Mouse (Mus musculus) lung, postnatal 0 days (tissue): ENCODE data around the gene Aurkb. TPM values are rescaled to one million over a fixed set of nuclear protein-coding genes. Genes with fewer than 3 reads are reported as not detected.

Experiments used
- ATAC-seq: fragments of 200-750 bp; cut with Nextera tagmentation; 2 replicates; pipeline ENCODE4 v1.8.0; 2017; ENCODE audit warnings: moderate library complexity
- DNase-seq: peaks from one replicate; pipeline ENCODE4 v3.0.0-alpha.2; 2016; ENCODE audit warnings: low spot score
- H3K27ac ChIP-seq: fragments of 300-500 bp; sonication (generic); 2 replicates; pipeline ENCODE4 v1.5.1; 2014; ENCODE audit warnings: antibody characterized with exemption, mild to moderate bottlenecking, low read length, mixed read lengths
- H3K27me3 ChIP-seq: fragments of 300-500 bp; sonication (generic); replicated peaks from 2 replicates; pipeline ENCODE4 v1.6.1; 2014; ENCODE audit warnings: low read length, mixed read lengths; ENCODE audit not compliant: insufficient read depth
- H3K36me3 ChIP-seq: fragments of 300-500 bp; sonication (generic); 2 replicates; pipeline ENCODE4 v1.6.1; 2014; ENCODE audit warnings: low read length, mixed read lengths; ENCODE audit not compliant: insufficient read depth
- H3K4me1 ChIP-seq: fragments of 300-500 bp; sonication (generic); 2 replicates; pipeline ENCODE4 v1.6.1; 2014; ENCODE audit warnings: antibody characterized with exemption, low read depth, low read length, mixed read lengths; ENCODE audit not compliant: insufficient read depth
- H3K4me2 ChIP-seq: fragments of 300-500 bp; sonication (generic); replicated peaks from 2 replicates; pipeline ENCODE4 v1.6.1; 2014; ENCODE audit warnings: low read depth, mild to moderate bottlenecking, low read length, moderate library complexity, mixed read lengths
- H3K4me3 ChIP-seq: fragments of 300-500 bp; sonication (generic); 2 replicates; pipeline ENCODE4 v1.5.1; 2014; ENCODE audit warnings: low read depth, low read length
- H3K9ac ChIP-seq: fragments of 300-500 bp; sonication (generic); replicated peaks from 2 replicates; pipeline ENCODE4 v1.6.1; 2014; ENCODE audit warnings: low read depth, mild to moderate bottlenecking
- H3K9me3 ChIP-seq: fragments of 300-500 bp; sonication (generic); 2 replicates; pipeline ENCODE4 v1.6.1; 2016; ENCODE audit warnings: low read length, mixed read lengths
- CTCF ChIP-seq: IDR thresholded peaks from 2 replicates; pipeline ENCODE4 v1.5.1; 2016; ENCODE audit warnings: antibody characterized with exemption, mild to moderate bottlenecking
- EP300 ChIP-seq: IDR thresholded peaks from 2 replicates; pipeline ENCODE4 v1.6.1; 2016; ENCODE audit warnings: antibody characterized with exemption, mild to moderate bottlenecking, control low read depth
- WGBS: fragments of 180-500 bp; shearing (Covaris S2); extraction: QIAGEN DNeasy Blood & Tissue Kit; methylation state at CpG from one replicate; pipeline ENCODE4 v1.1.7; 2014; 5-methylcytosine and 5-hydroxymethylcytosine counted together
- polyA plus RNA-seq: library from polyadenylated mRNA; unstranded; fragments of >200 nt; fragmentation: Nextera tagmentation; extraction: Ambion mirVana; gene quantifications from 2 replicates; pipeline ENCODE4 v1.2.1, GENCODE M21; 2015

Aurkb gene
- polyA plus RNA-seq, 1 experiment from 2014 or later: 6.5 TPM

GRCm38 (mm10) chr11:69080855-69081222 is 35.4 kb downstream of the Aurkb start:
- WGBS: 87% methylated on average over 8 of the region's 8 CpGs
- DNase-seq: no peak
- no peak overlapping the region for H3K4me2 ChIP-seq
- H3K27ac ChIP-seq: no peak overlapping the region
- no peak overlapping the region for H3K9ac ChIP-seq
- no peak overlapping the region for H3K4me3 ChIP-seq
- ATAC-seq: no peak
- H3K27me3 ChIP-seq: no peaks in the 10 kb centered on the region
- TF ChIP-seq EP300 (no peak), CTCF (no peak)
- no peaks in the 10 kb centered on the region for H3K36me3 ChIP-seq
- H3K9me3 ChIP-seq: no peaks in the 10 kb centered on the region
- no peaks in the 10 kb centered on the region for H3K4me1 ChIP-seq

GRCm38 (mm10) chr11:69081613-69082012 is 36.2 kb downstream of the Aurkb start:
- Histone ChIP-seq H3K4me3 (no peak overlapping the region), H3K4me2 (no peak overlapping the region), H3K36me3 (no peaks in the 10 kb centered on the region), H3K9ac (no peak overlapping the region), H3K4me1 (no peaks in the 10 kb centered on the region), H3K9me3 (no peaks in the 10 kb centered on the region), H3K27ac (no peak overlapping the region), H3K27me3 (no peaks in the 10 kb centered on the region)
- ATAC-seq: no peak
- TF ChIP-seq CTCF (no peak), EP300 (no peak)
- 72% methylated on average over 7 of the region's 7 CpGs for WGBS
- DNase-seq: peak; percentile 3

- 68% methylated on average over 6 of the region's 6 CpGs for WGBS
- H3K4me3 ChIP-seq: no peak overlapping the region
- H3K27ac ChIP-seq: no peak overlapping the region
- peaks cover 10% of the 10 kb centered on the region for H3K4me1 ChIP-seq
- no peak overlapping the region for H3K4me2 ChIP-seq
- H3K36me3 ChIP-seq: 0 out of 2 replicates have a peak, but pooled peaks cover 4% of the 10 kb centered on the region
- ATAC-seq (no peak), DNase-seq (no peak)
- TF ChIP-seq EP300 (no peak), CTCF (no peak)
- no peaks in the 10 kb centered on the region for H3K27me3 ChIP-seq
- no peak overlapping the region for H3K9ac ChIP-seq
- no peaks in the 10 kb centered on the region for H3K9me3 ChIP-seq
Measured at GRCm38 (mm10) chr11:69085608-69086007, 40.2 kb downstream of the Aurkb start.

GRCm38 (mm10) chr11:69086390-69086789 is 40.9 kb downstream of the Aurkb start:
- DNase-seq (no peak), ATAC-seq (no peak)
- Histone ChIP-seq H3K9me3 (no peaks in the 10 kb centered on the region), H3K36me3 (0 out of 2 replicates have a peak, but pooled peaks cover 4% of the 10 kb centered on the region), H3K27me3 (no peaks in the 10 kb centered on the region), H3K4me1 (peaks cover 10% of the 10 kb centered on the region), H3K4me2 (no peak overlapping the region), H3K9ac (no peak overlapping the region), H3K4me3 (no peak overlapping the region), H3K27ac (no peak overlapping the region)
- TF ChIP-seq EP300: no peak
- TF ChIP-seq CTCF: no peak
- WGBS: 45% methylated on average over 6 of the region's 6 CpGs

GRCm38 (mm10) chr11:69087082-69087481 is 41.6 kb downstream of the Aurkb start:
- Histone ChIP-seq H3K27ac (no peak overlapping the region), H3K4me2 (no peak overlapping the region), H3K27me3 (no peaks in the 10 kb centered on the region), H3K9me3 (no peaks in the 10 kb centered on the region), H3K36me3 (0 out of 2 replicates have a peak, but pooled peaks cover 4% of the 10 kb centered on the region), H3K4me1 (peaks cover 10% of the 10 kb centered on the region), H3K4me3 (no peak overlapping the region), H3K9ac (no peak overlapping the region)
- 35% methylated on average over 4 of the region's 4 CpGs for WGBS
- DNase-seq (no peak), ATAC-seq (no peak)
- no peak for TF ChIP-seq CTCF
- TF ChIP-seq EP300: no peak

- Histone ChIP-seq H3K27ac (no peak overlapping the region; the same call in 1 of the 2 replicates), H3K9me3 (no peaks in the 10 kb centered on the region), H3K4me3 (no peak overlapping the region), H3K36me3 (0 out of 2 replicates have a peak, but pooled peaks cover 4% of the 10 kb centered on the region), H3K4me1 (peaks cover 10% of the 10 kb centered on the region), H3K9ac (no peak overlapping the region), H3K27me3 (no peaks in the 10 kb centered on the region), H3K4me2 (peak overlapping the region; percentile 91; the same call in 1 of the 2 replicates)
- no peak for DNase-seq
- 76% methylated on average over 2 of the region's 2 CpGs for WGBS
- TF ChIP-seq CTCF (no peak), EP300 (no peak)
- ATAC-seq: no peak
Measured at GRCm38 (mm10) chr11:69087597-69087996, 42.1 kb downstream of the Aurkb start.
